Mouse (Mus musculus) hindbrain, embryonic 11.5 days (tissue): Measurements from ENCODE around the gene Rasgrp2. TPM values are rescaled to one million over a fixed set of nuclear protein-coding genes. Genes with fewer than 3 reads are reported as not detected.

ENCODE experiments used
- ATAC-seq: fragments of 200-750 bp; cut with Nextera tagmentation; 2 replicates; pipeline ENCODE4 v1.8.0; 2017; ENCODE audit warnings: mild to moderate bottlenecking, moderate TSS enrichment, moderate library complexity; ENCODE audit not compliant: low FRiP score
- DNase-seq: peaks from one replicate; pipeline ENCODE4 v3.0.0-alpha.2; 2015; ENCODE audit warnings: low spot score
- H3K27ac ChIP-seq: fragments of 300-500 bp; sonication (generic); 2 replicates; pipeline ENCODE4 v1.5.1; 2014; ENCODE audit warnings: mild to moderate bottlenecking, low read depth, low read length
- H3K27me3 ChIP-seq: fragments of 300-500 bp; sonication (generic); 2 replicates; pipeline ENCODE4 v1.6.1; 2014; ENCODE audit warnings: mild to moderate bottlenecking, low read length, moderate library complexity, mixed read lengths; ENCODE audit not compliant: control insufficient read depth, insufficient read depth
- H3K36me3 ChIP-seq: fragments of 300-500 bp; sonication (generic); 2 replicates; pipeline ENCODE4 v1.6.1; 2014; ENCODE audit warnings: mild to moderate bottlenecking, low read length, moderate library complexity, mixed read lengths; ENCODE audit not compliant: control insufficient read depth, insufficient read depth
- H3K4me1 ChIP-seq: fragments of 300-500 bp; sonication (generic); replicated peaks from 2 replicates; pipeline ENCODE4 v1.6.1; 2014; ENCODE audit warnings: low read length, mixed read lengths; ENCODE audit not compliant: control insufficient read depth, insufficient read depth
- H3K4me2 ChIP-seq: fragments of 300-500 bp; sonication (generic); replicated peaks from 2 replicates; pipeline ENCODE4 v1.6.1; 2014; ENCODE audit warnings: mild to moderate bottlenecking, low read depth, low read length
- H3K4me3 ChIP-seq: fragments of 300-500 bp; sonication (generic); 2 replicates; pipeline ENCODE4 v1.5.1; 2014; ENCODE audit warnings: low read depth, low read length
- H3K9ac ChIP-seq: fragments of 300-500 bp; sonication (generic); 2 replicates; pipeline ENCODE4 v1.6.1; 2014; ENCODE audit warnings: low read depth, low read length
- H3K9me3 ChIP-seq: fragments of 300-500 bp; sonication (generic); 2 replicates; pipeline ENCODE4 v1.6.1; 2016; ENCODE audit warnings: low read length; ENCODE audit not compliant: control insufficient read depth
- WGBS: fragments of 180-500 bp; shearing (Covaris S2); extraction: QIAGEN DNeasy Blood & Tissue Kit; methylation state at CpG from one replicate; pipeline ENCODE4 v1.1.7; 2014; 5-methylcytosine and 5-hydroxymethylcytosine counted together
- polyA plus RNA-seq: library from polyadenylated mRNA; unstranded; fragments of >200 nt; fragmentation: Nextera tagmentation; extraction: Ambion mirVana; gene quantifications from 2 replicates; pipeline ENCODE4 v1.2.1, GENCODE M21; 2014

The Rasgrp2 gene
- polyA plus RNA-seq, 1 experiment from 2014 or later = 16.0 TPM

DNA sequence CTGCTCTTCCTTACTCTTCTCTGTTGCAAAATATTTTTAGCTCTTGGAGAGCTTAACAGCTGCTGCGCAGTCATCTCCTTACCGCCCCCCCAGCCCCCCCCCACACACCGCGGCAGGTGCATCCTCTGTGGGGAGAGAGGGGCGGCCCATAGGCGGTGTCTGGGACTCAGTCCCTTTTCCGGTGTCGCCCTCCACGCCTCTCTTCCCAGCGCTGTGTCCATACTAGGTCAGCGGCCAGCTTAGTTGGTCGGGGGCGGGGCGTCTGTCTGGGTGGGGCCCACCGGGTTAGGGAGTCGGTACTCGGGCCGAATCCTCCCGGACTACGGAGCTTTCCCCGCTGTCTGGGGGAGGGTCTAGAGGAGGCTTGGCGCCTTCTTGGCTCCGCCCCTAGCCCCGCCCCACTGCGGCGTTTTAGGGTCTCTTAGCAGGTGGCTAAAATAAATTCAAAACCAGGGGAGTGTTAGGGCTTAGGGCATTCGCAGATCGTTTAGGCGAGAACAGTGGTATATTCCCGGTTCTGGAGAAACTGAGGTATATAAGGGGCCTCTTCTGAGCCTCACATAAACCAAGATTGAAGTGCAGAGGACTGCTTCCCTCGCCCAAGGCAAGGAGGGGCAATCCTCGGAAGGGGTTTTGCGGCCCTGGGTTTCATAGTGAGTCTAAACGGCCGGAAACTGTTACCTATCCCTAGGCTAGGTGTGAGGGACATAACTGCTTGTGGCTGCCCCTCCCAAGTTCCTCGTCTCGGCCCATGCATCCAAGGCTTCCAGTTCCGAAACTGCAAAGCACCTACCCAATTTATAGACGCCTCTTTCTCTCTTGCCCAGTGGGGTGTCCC is 474 bp upstream of the Rasgrp2 start:
- Histone ChIP-seq H3K9ac (peak overlapping the region; percentile 35), H3K4me3 (peak overlapping the region; percentile 61), H3K27ac (no peak overlapping the region), H3K27me3 (peaks cover 25% of the 10 kb centered on the region), H3K36me3 (no peaks in the 10 kb centered on the region), H3K4me1 (peaks cover 20% of the 10 kb centered on the region), H3K9me3 (no peaks in the 10 kb centered on the region), H3K4me2 (peak overlapping the region; percentile 100)
- DNase-seq (peak; percentile 77), ATAC-seq (peak; percentile 55)
- WGBS = under 1% methylated on average over 39 of the region's 39 CpGs

DNA sequence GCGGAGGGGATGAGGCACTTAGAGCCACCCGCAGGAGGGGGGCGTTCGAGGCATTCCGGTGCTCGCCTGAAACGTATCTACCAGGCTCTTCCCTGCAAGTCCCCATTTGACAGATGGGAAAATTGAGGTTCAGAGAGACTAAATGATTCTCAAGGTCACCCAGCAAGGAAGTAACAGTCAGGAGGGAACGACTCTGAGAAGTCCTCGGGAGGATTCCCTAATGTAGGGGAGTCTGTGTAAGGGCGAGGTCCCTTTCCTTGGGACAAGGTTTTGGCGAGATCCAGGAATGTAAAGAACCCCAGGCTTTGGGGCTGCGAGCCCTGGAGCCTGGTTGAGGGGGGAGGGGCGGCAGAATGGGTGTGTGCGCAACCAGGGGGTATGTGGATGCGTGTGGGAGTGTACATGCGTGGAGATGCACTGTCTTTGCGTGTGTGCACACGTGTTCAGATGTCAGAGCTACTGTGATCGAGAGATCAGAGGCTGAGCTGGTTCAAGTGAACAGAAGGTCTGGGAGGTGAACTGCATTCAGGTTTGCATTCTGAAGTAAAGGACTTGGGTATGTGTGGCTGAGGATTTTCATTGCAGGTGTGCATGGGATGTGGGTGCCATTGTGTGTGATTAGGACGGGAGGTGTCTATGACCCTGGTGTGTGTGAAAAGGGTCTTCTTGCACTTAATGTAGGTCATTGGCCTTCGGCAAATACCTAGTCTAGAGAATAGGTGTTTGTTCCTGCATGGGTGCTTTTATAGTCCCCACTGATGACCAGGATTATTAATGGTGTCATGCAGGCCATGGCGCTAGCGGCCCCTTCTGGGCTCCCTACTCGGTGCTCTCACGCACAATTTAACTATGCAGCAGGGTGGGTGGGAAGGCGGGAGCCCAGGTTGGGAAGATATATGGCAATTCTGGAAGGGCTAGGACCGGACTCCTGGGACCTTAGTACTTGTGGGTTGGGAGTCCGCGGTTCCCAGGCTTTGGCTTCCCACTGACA is 1.3 kb downstream of the Rasgrp2 start:
- WGBS = 3% methylated on average over 29 of the region's 29 CpGs
- DNase-seq = peak; percentile 47
- H3K9me3 ChIP-seq = no peaks in the 10 kb centered on the region
- H3K4me1 ChIP-seq = peaks cover 21% of the 10 kb centered on the region
- H3K27me3 ChIP-seq = peaks cover 25% of the 10 kb centered on the region
- no peak for ATAC-seq
- peak overlapping the region; percentile 61 for H3K4me3 ChIP-seq
- peak overlapping the region; percentile 35 for H3K9ac ChIP-seq
- no peak overlapping the region for H3K27ac ChIP-seq
- no peaks in the 10 kb centered on the region for H3K36me3 ChIP-seq
- H3K4me2 ChIP-seq = peak overlapping the region; percentile 100

DNA sequence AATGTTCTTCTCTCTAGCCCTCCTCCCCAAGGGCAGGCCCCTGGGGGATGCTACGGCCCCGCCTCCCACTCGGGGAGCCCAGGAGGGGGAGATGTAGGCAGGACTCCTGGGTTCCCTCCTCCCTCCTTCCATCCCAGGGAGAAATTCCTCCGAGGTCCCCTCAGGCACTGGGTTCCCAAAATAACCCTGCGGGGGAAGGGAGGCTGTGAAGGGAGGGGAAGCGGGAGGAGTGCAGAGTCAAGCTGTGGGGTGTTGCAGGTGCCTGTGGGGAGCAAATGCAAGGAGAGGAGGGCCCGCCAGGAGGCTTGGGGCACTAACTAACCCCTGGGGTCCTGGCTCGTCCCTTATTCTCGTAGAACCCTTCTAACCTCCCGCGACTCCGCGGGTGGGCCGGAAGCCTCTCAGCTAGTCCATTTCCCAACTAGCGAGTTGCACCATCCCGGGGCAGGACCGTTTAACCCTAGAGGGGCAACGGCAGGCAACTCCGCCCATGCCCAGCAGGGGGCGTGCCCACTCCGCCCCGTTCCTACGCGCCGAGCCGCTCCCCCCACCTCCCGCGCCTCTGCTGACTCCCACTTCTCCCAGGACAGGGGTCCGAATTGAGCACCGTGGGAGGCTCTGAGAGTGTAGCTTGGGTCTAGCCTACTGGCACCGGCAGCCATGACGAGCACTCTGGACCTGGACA is 2.1 kb downstream of the Rasgrp2 start:
- Histone ChIP-seq H3K36me3 (no peaks in the 10 kb centered on the region), H3K9ac (no peak overlapping the region), H3K9me3 (no peaks in the 10 kb centered on the region), H3K4me2 (peak overlapping the region; percentile 47), H3K27me3 (peaks cover 25% of the 10 kb centered on the region), H3K4me1 (peaks cover 21% of the 10 kb centered on the region), H3K4me3 (peak overlapping the region; percentile 22), H3K27ac (no peak overlapping the region)
- under 1% methylated on average over 29 of the region's 32 CpGs for WGBS
- DNase-seq (peak; percentile 83), ATAC-seq (peak; percentile 26; the same call in 1 of the 2 replicates)

DNA sequence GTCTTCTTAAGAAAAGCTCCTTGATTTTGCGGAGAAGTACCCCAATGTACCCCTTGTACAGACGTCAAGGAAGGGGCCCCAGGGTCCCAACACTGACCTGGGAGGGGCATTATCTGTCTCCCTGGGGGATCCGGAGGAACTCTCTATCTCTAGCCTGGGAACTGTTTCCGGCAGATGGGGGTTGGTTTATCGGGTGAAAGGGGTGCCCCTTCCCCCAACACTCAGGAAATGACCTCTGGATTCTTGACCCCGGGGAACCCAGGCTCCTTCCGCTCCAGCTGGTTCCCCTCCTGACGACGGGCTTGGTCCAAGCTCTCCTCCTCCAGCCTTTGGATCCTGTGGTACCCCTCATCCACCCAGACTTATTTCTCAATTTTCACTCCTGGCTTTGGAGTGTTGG is 2.8 kb downstream of the Rasgrp2 start:
- DNase-seq (no peak), ATAC-seq (no peak)
- Histone ChIP-seq H3K9me3 (no peaks in the 10 kb centered on the region), H3K4me3 (no peak overlapping the region), H3K4me2 (no peak overlapping the region; the same call in 1 of the 2 replicates), H3K27ac (no peak overlapping the region), H3K4me1 (peaks cover 21% of the 10 kb centered on the region), H3K36me3 (no peaks in the 10 kb centered on the region), H3K27me3 (peaks cover 25% of the 10 kb centered on the region), H3K9ac (no peak overlapping the region)
- WGBS = 10% methylated on average over 9 of the region's 9 CpGs

DNA sequence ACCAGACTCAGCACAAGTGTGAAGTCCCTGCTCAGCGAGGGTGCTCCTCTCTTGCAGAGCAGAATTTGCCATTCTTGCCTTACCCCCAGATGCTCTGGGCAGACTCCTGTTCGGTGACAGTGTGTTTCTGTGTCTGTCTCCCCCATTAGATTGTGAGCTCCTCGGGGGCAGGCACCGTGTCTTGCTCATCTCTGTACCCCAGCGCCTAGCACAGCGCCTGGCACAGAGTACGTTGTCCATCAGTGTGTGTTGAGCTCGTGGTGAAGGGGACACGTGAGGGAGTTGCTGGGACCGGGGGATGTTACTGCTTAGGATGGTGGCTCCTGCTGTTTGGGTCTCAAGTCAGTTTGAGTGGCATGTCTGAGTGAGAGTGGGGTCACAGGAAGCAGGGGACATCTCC is 4.7 kb downstream of the Rasgrp2 start:
- no peak for ATAC-seq
- Histone ChIP-seq H3K36me3 (no peaks in the 10 kb centered on the region), H3K27ac (no peak overlapping the region), H3K9me3 (no peaks in the 10 kb centered on the region), H3K4me2 (no peak overlapping the region), H3K4me3 (no peak overlapping the region), H3K9ac (no peak overlapping the region), H3K27me3 (peaks cover 25% of the 10 kb centered on the region), H3K4me1 (peaks cover 19% of the 10 kb centered on the region)
- no peak for DNase-seq
- WGBS = 83% methylated on average over 10 of the region's 10 CpGs

DNA sequence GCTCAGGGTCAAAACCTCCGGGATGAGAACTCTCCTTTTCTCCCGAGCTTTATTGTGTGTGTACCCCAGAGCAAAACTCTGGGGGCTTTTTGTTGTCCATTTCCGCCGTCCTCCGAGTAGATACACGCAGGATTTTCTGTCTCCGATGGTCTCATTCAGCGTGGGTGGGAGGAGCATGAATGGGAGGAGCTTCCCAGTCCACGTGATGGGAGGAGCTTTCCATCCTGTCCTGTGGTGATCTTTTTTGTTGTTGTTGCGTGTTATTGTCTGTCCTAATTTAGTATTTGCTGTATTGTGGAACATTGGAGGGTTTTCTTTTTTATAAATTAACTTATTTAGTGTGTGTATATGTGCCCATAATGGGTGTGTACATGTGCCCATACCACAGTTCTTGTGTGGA is 6.3 kb downstream of the Rasgrp2 start:
- Histone ChIP-seq H3K4me2 (no peak overlapping the region), H3K9ac (no peak overlapping the region), H3K9me3 (no peaks in the 10 kb centered on the region), H3K36me3 (no peaks in the 10 kb centered on the region), H3K27me3 (peaks cover 15% of the 10 kb centered on the region), H3K4me3 (no peak overlapping the region), H3K27ac (no peak overlapping the region), H3K4me1 (peaks cover 16% of the 10 kb centered on the region)
- no peak for ATAC-seq
- no peak for DNase-seq
- 67% methylated on average over 10 of the region's 10 CpGs for WGBS

DNA sequence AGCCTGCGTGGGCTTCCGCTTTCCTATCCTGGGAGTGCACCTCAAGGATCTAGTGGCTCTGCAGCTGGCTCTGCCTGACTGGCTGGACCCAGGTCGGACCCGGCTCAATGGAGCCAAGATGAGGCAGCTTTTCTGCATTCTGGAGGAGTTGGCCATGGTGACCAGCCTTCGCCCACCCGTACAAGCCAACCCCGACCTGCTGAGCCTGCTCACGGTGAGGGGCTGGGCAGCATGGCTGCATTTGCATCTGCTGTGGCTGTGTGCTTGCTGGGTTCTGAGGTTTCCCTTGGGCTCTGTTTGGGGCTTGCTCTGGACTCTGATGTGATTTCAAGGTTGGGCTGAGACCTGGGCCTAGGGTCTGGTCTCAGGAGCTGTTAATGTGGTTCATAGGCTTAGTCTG is 8.0 kb downstream of the Rasgrp2 start:
- Histone ChIP-seq H3K4me2 (no peak overlapping the region), H3K9ac (no peak overlapping the region), H3K4me3 (no peak overlapping the region), H3K27me3 (peaks cover 3% of the 10 kb centered on the region; the same call in 1 of the 2 replicates), H3K36me3 (no peaks in the 10 kb centered on the region), H3K4me1 (peaks cover 8% of the 10 kb centered on the region), H3K27ac (no peak overlapping the region), H3K9me3 (no peaks in the 10 kb centered on the region)
- ATAC-seq (no peak), DNase-seq (no peak)
- 72% methylated on average over 8 of the region's 8 CpGs for WGBS

DNA sequence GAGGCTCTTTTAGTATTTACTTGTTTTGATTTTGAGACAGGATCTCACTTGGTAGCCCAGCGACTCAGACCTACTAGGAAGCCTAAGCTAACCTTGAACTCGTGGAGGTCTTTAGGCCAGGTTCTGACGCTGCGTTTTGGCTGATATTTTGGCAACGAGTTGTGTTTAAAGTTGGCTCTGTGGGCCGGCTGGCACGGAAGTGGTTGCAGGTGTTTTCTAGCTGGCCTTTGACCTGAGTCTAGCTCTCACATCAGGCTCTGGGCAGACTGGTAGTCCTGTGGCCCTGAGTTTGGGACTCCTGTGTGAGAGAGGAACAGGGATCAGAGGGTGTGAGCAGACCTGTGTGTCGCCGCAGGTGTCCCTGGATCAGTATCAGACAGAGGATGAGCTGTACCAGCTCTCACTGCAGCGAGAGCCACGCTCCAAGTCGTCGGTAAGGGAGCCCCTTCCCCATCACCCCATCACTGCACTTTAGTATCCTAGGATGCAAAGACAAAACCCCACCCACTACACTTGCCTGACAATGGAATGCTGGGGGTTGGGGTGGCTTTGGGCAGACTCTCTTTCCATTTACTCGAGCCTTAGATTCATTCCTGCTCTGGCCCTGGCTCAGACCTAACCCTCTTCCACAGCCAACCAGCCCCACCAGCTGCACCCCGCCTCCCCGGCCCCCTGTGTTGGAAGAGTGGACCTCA is 8.8 kb downstream of the Rasgrp2 start:
- H3K4me2 ChIP-seq = no peak overlapping the region
- H3K36me3 ChIP-seq = no peaks in the 10 kb centered on the region
- H3K27ac ChIP-seq = no peak overlapping the region
- no peaks in the 10 kb centered on the region for H3K9me3 ChIP-seq
- H3K4me3 ChIP-seq = no peak overlapping the region
- H3K27me3 ChIP-seq = peaks cover under 1% of the 10 kb centered on the region; the same call in 1 of the 2 replicates
- ATAC-seq (no peak), DNase-seq (no peak)
- H3K4me1 ChIP-seq = peaks cover 8% of the 10 kb centered on the region
- WGBS = 48% methylated on average over 16 of the region's 16 CpGs
- H3K9ac ChIP-seq = 0 out of 2 replicates have a peak overlapping the region, but pooled peaks have one; percentile 15
